22 mouse cellular contexts compared by ENCODE assay signal in genomic region chr3:127565129-127565528, GRCm38 (mm10). TPM values are rescaled to one million over a fixed set of nuclear protein-coding genes. Genes with fewer than 3 reads are reported as not detected.
DNase-seq lines count a peak whose midpoint lies in the region; ATAC-seq and TF ChIP-seq lines count a peak whose summit lies in the region.
"Had no signal": no experiment of that assay in that cellular context is flagged by ENCODE, and none has a peak within 500 bp of the region (broad histone marks: within the 10 kb centered on the region; RNA-seq: fewer than 3 reads in every experiment).

No protein-coding gene starts in this region.

- peak; percentile 43 for TF ChIP-seq CTCF in layer of hippocampus, adult 2 months (conservative IDR thresholded peaks at IDR 0.05)

- H3K9ac ChIP-seq in midbrain, embryonic 14.5 days (replicated peaks; ENCODE audit: low read length): no peak overlapping the region
- H3K9ac ChIP-seq in midbrain, embryonic 13.5 days (replicated peaks): no peak overlapping the region
- H3K9ac ChIP-seq: forebrain, embryonic 12.5 days; limb, embryonic 12.5 days; liver, embryonic 15.5 days; midbrain, embryonic 12.5 days; neural tube, embryonic 15.5 days had no signal

- no peak overlapping the region for H3K27ac ChIP-seq in layer of hippocampus, adult 2 months
- H3K27ac ChIP-seq in midbrain, embryonic 14.5 days (replicated peaks; ENCODE audit: low read depth, low read length): no peak overlapping the region
- H3K27ac ChIP-seq in midbrain, embryonic 13.5 days: no peak overlapping the region
- H3K27ac ChIP-seq: forebrain, embryonic 12.5 days; hindbrain, embryonic 10.5 days; limb, embryonic 12.5 days; liver, embryonic 15.5 days; macrophage; midbrain, embryonic 12.5 days; neural tube, embryonic 15.5 days had no signal

- no peaks in the 10 kb centered on the region for H3K4me1 ChIP-seq in midbrain, embryonic 14.5 days (ENCODE audit: control insufficient read depth, insufficient read depth, low read length)
- H3K4me1 ChIP-seq in midbrain, embryonic 13.5 days (replicated peaks): no peaks in the 10 kb centered on the region
- H3K4me1 ChIP-seq: forebrain, embryonic 12.5 days; hindbrain, embryonic 10.5 days; limb, embryonic 12.5 days; midbrain, embryonic 12.5 days; neural tube, embryonic 15.5 days had no signal

- H3K4me2 ChIP-seq in midbrain, embryonic 14.5 days (ENCODE audit: low read length): no peak overlapping the region
- H3K4me2 ChIP-seq in midbrain, embryonic 13.5 days (replicated peaks): no peak overlapping the region
- H3K4me2 ChIP-seq: forebrain, embryonic 12.5 days; limb, embryonic 12.5 days; liver, embryonic 15.5 days; midbrain, embryonic 12.5 days; neural tube, embryonic 15.5 days had no signal

- WGBS in midbrain, embryonic 14.5 days: 73% methylated on average over 3 of the region's 3 CpGs
- WGBS in midbrain, embryonic 13.5 days: 83% methylated on average over 3 of the region's 3 CpGs

- no peaks in the 10 kb centered on the region for H3K27me3 ChIP-seq in midbrain, embryonic 14.5 days (ENCODE audit: control insufficient read depth, insufficient read depth, low read length)
- no peaks in the 10 kb centered on the region for H3K27me3 ChIP-seq in midbrain, embryonic 13.5 days
- H3K27me3 ChIP-seq: forebrain, embryonic 12.5 days; limb, embryonic 12.5 days; liver, embryonic 15.5 days; midbrain, embryonic 12.5 days; neural tube, embryonic 15.5 days had no signal

- no peak for ATAC-seq in midbrain, embryonic 14.5 days (ENCODE audit: low FRiP score, low TSS enrichment)
- ATAC-seq in midbrain, embryonic 13.5 days: no peak
- ATAC-seq: inflammation-experienced regulatory T-cells, adult 6 months had no signal

- H3K36me3 ChIP-seq in midbrain, embryonic 14.5 days (ENCODE audit: control insufficient read depth, insufficient read depth, low read length): peaks cover 14% of the 10 kb centered on the region; the same call in 1 of the 2 replicates
- peaks cover 24% of the 10 kb centered on the region for H3K36me3 ChIP-seq in midbrain, embryonic 13.5 days

- H3K4me3 ChIP-seq in layer of hippocampus, adult 2 months: no peak overlapping the region
- H3K4me3 ChIP-seq in midbrain, embryonic 14.5 days (replicated peaks; ENCODE audit: low read depth, low read length): no peak overlapping the region
- no peak overlapping the region for H3K4me3 ChIP-seq in midbrain, embryonic 13.5 days (replicated peaks)
- H3K4me3 ChIP-seq: forebrain, embryonic 12.5 days; hindbrain, embryonic 10.5 days; limb, embryonic 12.5 days; liver, embryonic 15.5 days; midbrain, embryonic 12.5 days; neural tube, embryonic 15.5 days had no signal

- DNase-seq in layer of hippocampus, adult 2 months (ENCODE audit: low spot score in 2 of 2): no peak
- no peak for DNase-seq in layer of hippocampus, postnatal 36 days
- DNase-seq in midbrain, embryonic 14.5 days: peak; percentile 16
- peak; percentile 12 for DNase-seq in brain, adult 2 months (ENCODE audit: low read depth, low spot score)
- DNase-seq in heart, postnatal 4 days: no peak
- DNase-seq in gastrocnemius, postnatal 25 days: no peak
- DNase-seq: cerebellum, adult 8-10 months; kidney, adult 2 months; kidney, postnatal 25 days; layer of hippocampus, adult 9-11 months; right cerebral cortex, postnatal 25 days; thymus, adult 2 months had no signal

- no peaks in the 10 kb centered on the region for H3K9me3 ChIP-seq in midbrain, embryonic 14.5 days (ENCODE audit: control insufficient read depth, low read length)
- no peaks in the 10 kb centered on the region for H3K9me3 ChIP-seq in midbrain, embryonic 13.5 days
- H3K9me3 ChIP-seq: forebrain, embryonic 12.5 days; G1E; hindbrain, embryonic 10.5 days; limb, embryonic 12.5 days; liver, embryonic 15.5 days; midbrain, embryonic 12.5 days; neural tube, embryonic 15.5 days had no signal

RNA-seq across cellular contexts. Expression of gene Zgrf1, which starts 11.8 kb away (rescaled TPM):
- 1 to 10 TPM; 2.3 to 2.5 TPM for total RNA-seq in layer of hippocampus, adult 2 months (2021)
- total RNA-seq in layer of hippocampus, postnatal 36 days (2021): 1 to 10 TPM; 2.0 to 2.5 TPM
- 2.9 and 3.9 TPM in 2 replicates for polyA plus RNA-seq in midbrain, embryonic 14.5 days (2014; fragmentation: Nextera tagmentation; extraction: Ambion mirVana)
- 6.3 and 7.0 TPM in 2 replicates for polyA plus RNA-seq in midbrain, embryonic 13.5 days (2015; fragmentation: Nextera tagmentation; extraction: Ambion mirVana)
- 1 to 10 TPM; 8.6 to 9.1 TPM for total RNA-seq in heart, postnatal 4 days (2021)
- total RNA-seq in gastrocnemius, postnatal 25 days (2021): under 1 TPM; 0.51 to 0.72 TPM

RNA-seq across cellular contexts. Expression of gene Larp7, which starts 12.0 kb away (rescaled TPM):
- 10 to 100 TPM; 16.6 to 20.7 TPM for total RNA-seq in layer of hippocampus, adult 2 months (2021)
- total RNA-seq in layer of hippocampus, postnatal 36 days (2021): 10 to 100 TPM; 18.1 to 18.2 TPM
- 22.8 and 29.3 TPM in 2 replicates for polyA plus RNA-seq in midbrain, embryonic 14.5 days (2014; fragmentation: Nextera tagmentation; extraction: Ambion mirVana)
- 45.0 and 50.4 TPM in 2 replicates for polyA plus RNA-seq in midbrain, embryonic 13.5 days (2015; fragmentation: Nextera tagmentation; extraction: Ambion mirVana)
- 10 to 100 TPM; 45.7 to 47.6 TPM for total RNA-seq in heart, postnatal 4 days (2021)
- total RNA-seq in gastrocnemius, postnatal 25 days (2021): 1 to 10 TPM; 8.5 to 9.1 TPM

Comparison
In these comparisons a context has a peak if more than half of its experiments do, and no peak if none do; other contexts are left out.
1. DNase-seq: peak in midbrain, embryonic 14.5 days (single experiment) and brain, adult 2 months (single experiment); none in layer of hippocampus, adult 2 months (0 of 2), layer of hippocampus, postnatal 36 days (0 of 2), heart, postnatal 4 days (single experiment) and gastrocnemius, postnatal 25 days (single experiment).